Mouse (Mus musculus) midbrain, embryonic 11.5 days (tissue): ENCODE data around the gene C77080. TPM values are rescaled to one million over a fixed set of nuclear protein-coding genes. Genes with fewer than 3 reads are reported as not detected.

Experiments used
- ATAC-seq: fragments of 200-750 bp; cut with Nextera tagmentation; 2 replicates; pipeline ENCODE4 v1.8.0; 2017; ENCODE audit warnings: moderate TSS enrichment, moderate library complexity; ENCODE audit not compliant: low FRiP score
- DNase-seq: peaks from one replicate; pipeline ENCODE4 v3.0.0; 2015; ENCODE audit warnings: low spot score; ENCODE audit errors: missing footprints
- H3K27ac ChIP-seq: fragments of 300-500 bp; sonication (generic); 2 replicates; pipeline ENCODE4 v1.5.1; 2014; ENCODE audit warnings: low read depth, low read length
- H3K27me3 ChIP-seq: fragments of 300-500 bp; sonication (generic); 2 replicates; pipeline ENCODE4 v1.6.1; 2014; ENCODE audit warnings: mild to moderate bottlenecking, low read length, moderate library complexity, mixed read lengths; ENCODE audit not compliant: control insufficient read depth, insufficient read depth
- H3K36me3 ChIP-seq: fragments of 300-500 bp; sonication (generic); 2 replicates; pipeline ENCODE4 v1.6.1; 2014; ENCODE audit warnings: mild to moderate bottlenecking, low read length, moderate library complexity, mixed read lengths; ENCODE audit not compliant: control insufficient read depth, insufficient read depth
- H3K4me1 ChIP-seq: fragments of 300-500 bp; sonication (generic); 2 replicates; pipeline ENCODE4 v1.6.1; 2014; ENCODE audit warnings: low read length; ENCODE audit not compliant: control insufficient read depth, insufficient read depth
- H3K4me2 ChIP-seq: fragments of 300-500 bp; sonication (generic); 2 replicates; pipeline ENCODE4 v1.6.1; 2014; ENCODE audit warnings: mild to moderate bottlenecking, moderate library complexity
- H3K4me3 ChIP-seq: fragments of 300-500 bp; sonication (generic); 2 replicates; pipeline ENCODE4 v1.5.1; 2014; ENCODE audit warnings: low read depth, low read length
- H3K9ac ChIP-seq: fragments of 300-500 bp; sonication (generic); 2 replicates; pipeline ENCODE4 v1.6.1; 2014; ENCODE audit warnings: low read length
- H3K9me3 ChIP-seq: fragments of 300-500 bp; sonication (generic); 2 replicates; pipeline ENCODE4 v1.6.1; 2016; ENCODE audit warnings: low read length; ENCODE audit not compliant: control insufficient read depth
- WGBS: fragments of 180-500 bp; shearing (Covaris S2); extraction: QIAGEN DNeasy Blood & Tissue Kit; methylation state at CpG from one replicate; pipeline ENCODE4 v1.1.7; 2014; 5-methylcytosine and 5-hydroxymethylcytosine counted together
- polyA plus RNA-seq: library from polyadenylated mRNA; unstranded; fragments of >200 nt; fragmentation: Nextera tagmentation; extraction: Ambion mirVana; gene quantifications from 2 replicates; pipeline ENCODE4 v1.2.1, GENCODE M21; 2014

C77080 gene
- polyA plus RNA-seq, 1 experiment from 2014 or later = 3.7 TPM

DNA sequence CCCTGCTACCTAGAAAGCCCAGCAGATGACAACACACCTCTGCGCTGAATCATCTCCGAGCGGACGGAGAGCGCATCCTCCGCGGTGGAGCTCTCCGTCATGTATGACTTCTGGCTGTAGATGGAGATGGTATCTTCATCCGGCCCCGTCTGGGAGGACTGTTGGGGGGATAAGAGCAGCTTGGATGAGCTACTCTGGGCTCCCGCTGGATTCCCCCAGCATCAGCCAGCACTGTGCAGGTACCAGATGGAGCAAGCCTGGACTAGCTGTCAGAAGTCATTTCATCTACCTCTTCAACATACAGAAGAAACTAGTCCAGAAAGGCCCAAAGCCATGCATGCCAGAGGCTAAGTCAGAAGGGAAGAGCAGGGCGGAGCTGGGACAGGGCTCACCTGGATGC lies 35.9 kb downstream of the C77080 start:
- Histone ChIP-seq H3K4me3 (no peak overlapping the region), H3K4me2 (no peak overlapping the region), H3K27me3 (peaks cover 7% of the 10 kb centered on the region; the same call in 1 of the 2 replicates), H3K9ac (no peak overlapping the region), H3K4me1 (peaks cover 35% of the 10 kb centered on the region), H3K36me3 (no peaks in the 10 kb centered on the region), H3K9me3 (no peaks in the 10 kb centered on the region), H3K27ac (no peak overlapping the region)
- 95% methylated on average over 12 of the region's 12 CpGs for WGBS
- DNase-seq (no peak), ATAC-seq (no peak)

DNA sequence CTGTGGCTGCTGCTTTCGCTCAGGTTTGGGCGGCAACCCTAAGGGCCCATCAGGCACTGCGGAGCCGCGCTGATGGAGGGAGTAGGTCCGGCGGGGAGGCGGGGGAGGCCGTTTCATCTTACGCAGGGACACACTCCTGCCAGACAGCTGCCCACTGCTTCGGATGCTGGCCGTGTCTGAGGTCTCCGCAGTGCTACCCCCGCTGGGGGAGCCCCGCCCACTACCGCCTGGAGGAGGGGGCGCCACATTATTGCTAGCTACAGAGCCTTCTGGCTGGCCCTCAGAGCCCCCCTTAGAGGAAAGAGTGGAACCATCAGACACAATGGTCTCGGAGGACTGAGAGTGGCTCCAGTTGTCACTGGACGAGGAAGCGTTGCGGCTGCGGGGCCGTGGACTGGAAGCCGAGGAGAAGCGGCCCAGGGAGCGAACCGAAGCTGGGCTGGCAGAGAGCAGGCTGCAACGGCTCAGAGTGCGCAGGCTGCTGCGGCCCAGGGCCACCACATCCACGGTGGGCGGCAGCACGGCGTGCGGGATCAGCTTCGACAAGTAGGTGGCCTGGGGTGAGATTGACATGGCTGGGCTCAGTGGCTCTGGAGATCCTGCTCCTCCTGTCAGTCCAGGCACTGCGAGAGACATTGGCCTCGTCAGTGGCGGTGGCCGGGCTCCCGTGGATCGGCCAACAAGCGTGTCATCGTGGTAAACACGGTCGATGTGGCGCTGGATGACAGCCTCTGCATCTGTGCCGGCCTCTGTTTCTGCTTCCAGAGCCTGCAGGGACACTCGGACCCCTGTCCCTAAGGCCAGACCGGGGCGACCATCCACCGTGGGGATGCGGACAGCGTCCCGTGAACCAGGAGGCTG lies 37.6 kb downstream of the C77080 start:
- H3K36me3 ChIP-seq = peaks cover 6% of the 10 kb centered on the region
- peak overlapping the region; percentile 47 for H3K4me2 ChIP-seq
- no peaks in the 10 kb centered on the region for H3K9me3 ChIP-seq
- no peak overlapping the region for H3K27ac ChIP-seq
- ATAC-seq (peak; percentile 70), DNase-seq (peak; percentile 94)
- H3K4me1 ChIP-seq = peaks cover 35% of the 10 kb centered on the region
- H3K4me3 ChIP-seq = peak overlapping the region; percentile 9
- peaks cover 7% of the 10 kb centered on the region; the same call in 1 of the 2 replicates for H3K27me3 ChIP-seq
- peak overlapping the region; percentile 24 for H3K9ac ChIP-seq
- 22% methylated on average over 53 of the region's 55 CpGs for WGBS

DNA sequence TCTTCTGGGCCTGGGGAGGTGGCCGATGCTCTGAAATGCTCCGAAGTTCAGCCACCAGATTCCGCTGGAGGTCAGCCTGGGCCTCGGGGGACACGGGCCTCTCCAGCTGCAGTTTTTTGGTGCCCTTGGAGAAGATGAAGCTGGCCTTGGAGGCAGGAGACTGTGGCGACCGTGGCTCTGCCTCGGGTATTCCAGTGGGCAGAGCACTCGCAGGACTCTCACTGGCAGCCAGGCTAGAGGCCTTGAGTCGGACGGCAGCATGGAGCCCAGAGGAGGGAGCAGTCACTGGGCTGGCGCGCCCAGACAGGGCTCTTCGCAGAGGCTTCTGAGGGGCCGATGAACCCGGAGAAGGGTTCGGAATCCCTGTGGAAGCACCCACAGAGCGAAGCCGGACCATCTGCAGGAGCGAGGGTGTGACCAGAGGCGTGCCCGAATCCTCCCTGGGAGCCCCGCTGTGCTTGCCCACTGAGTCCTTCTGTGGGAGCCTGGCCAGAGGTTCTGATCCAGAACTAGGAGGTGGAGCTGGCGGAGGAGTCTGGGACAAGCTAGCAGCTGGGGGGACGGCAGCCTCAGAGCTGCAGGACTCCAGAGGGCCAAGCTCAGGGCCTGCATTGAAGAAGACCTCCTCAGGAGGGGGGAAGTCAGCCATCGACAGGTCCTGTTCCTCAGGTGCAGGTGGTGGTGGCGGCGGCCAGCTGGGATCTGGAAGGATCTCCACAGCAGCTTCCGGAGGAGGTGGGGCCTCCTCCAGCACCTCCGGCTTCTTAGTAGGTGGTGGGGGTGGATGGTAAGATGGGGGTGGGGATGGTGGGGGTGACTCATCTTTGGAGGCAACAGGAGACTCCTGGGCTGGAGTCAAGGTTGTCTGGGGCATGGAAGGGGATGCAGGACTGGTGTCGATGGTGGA lies 38.9 kb downstream of the C77080 start:
- Histone ChIP-seq H3K27ac (no peak overlapping the region), H3K9ac (no peak overlapping the region), H3K4me1 (peaks cover 27% of the 10 kb centered on the region), H3K36me3 (peaks cover 19% of the 10 kb centered on the region), H3K27me3 (peaks cover 7% of the 10 kb centered on the region; the same call in 1 of the 2 replicates), H3K4me2 (no peak overlapping the region), H3K9me3 (no peaks in the 10 kb centered on the region), H3K4me3 (no peak overlapping the region)
- DNase-seq (no peak), ATAC-seq (no peak)
- WGBS = 64% methylated on average over 31 of the region's 31 CpGs

DNA sequence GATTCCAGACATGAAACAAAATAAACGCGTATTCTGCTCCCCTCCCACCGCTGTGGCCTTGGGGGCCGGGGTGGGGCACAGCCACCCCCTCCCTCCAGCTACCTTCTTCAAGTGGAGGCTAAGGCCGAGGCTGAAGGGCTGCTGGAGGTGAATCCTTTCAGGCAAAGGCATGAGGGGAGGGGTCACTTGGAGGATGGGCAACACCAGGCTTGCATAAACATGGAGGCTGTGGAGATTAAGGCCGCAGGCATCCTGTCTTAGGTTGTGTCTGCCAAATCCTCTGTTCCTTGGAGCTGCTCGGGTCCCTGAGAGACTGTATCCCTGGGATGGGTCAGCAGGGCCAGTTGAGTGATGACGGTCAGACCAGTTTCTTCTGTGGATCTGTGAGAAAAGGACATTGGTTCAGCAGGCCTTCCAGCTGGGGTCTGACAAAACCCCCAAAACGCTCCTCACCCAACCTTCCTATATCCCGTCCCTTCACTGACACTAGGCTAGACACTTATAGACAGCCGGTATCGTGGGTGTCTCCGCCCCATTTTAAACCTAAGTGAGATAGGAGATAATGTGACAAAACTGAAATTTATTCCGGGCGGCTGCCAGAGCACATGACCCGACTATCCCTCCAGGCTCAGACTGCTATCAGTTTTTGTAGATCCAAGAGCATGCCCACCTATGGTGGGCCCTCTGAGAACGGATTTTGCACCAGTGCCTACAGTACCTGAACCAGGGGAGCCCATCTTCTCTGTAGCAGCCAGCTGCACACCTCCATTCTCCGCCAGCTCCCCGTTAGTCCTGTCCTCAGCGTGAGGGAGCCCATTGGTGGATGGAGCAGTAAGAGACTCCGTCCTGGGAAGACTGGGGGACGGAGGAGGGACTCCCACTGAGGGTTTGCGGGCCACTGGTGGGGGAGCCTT lies 39.9 kb downstream of the C77080 start:
- Histone ChIP-seq H3K36me3 (peaks cover 24% of the 10 kb centered on the region), H3K9ac (no peak overlapping the region), H3K4me3 (no peak overlapping the region), H3K4me2 (no peak overlapping the region), H3K27me3 (peaks cover 7% of the 10 kb centered on the region; the same call in 1 of the 2 replicates), H3K27ac (no peak overlapping the region), H3K4me1 (peaks cover 17% of the 10 kb centered on the region), H3K9me3 (no peaks in the 10 kb centered on the region)
- DNase-seq = no peak
- no peak for ATAC-seq
- 76% methylated on average over 23 of the region's 23 CpGs for WGBS

DNA sequence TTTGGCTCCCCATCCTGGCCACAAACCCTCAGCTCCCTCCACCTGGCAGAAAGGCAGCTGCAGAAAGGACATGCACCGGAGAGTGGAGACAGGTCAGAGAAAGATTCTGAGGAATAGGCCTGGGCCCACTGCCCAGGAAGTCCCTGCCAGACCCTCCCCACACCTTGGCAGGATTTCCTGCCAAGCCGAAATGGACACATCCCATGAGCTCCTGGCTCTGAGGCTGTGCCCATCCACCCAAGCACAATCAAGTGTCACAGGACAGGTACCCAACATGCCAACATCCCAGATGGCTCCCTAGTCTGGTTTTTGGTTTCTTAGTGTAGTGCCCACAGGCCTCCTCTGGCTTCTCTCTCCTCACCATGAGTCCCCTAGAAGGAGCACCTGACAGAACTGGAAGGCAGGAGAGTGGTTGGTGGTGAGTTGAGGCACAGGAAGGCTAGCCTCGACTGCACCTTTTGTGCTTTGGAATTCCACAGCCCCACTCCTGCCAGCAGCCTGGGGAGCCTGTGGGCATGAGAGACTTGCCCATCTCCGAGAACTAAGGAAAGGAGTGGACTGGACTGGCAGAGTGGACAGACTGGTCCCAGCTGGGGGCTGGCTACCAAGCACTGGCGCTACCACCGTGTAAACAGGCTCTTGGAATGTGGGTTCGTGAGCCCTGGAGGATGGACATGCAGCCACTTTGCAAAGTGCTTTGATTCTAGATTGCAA lies 40.7 kb downstream of the C77080 start:
- Histone ChIP-seq H3K27me3 (peaks cover 7% of the 10 kb centered on the region; the same call in 1 of the 2 replicates), H3K36me3 (peaks cover 27% of the 10 kb centered on the region), H3K9ac (no peak overlapping the region), H3K27ac (no peak overlapping the region), H3K4me3 (no peak overlapping the region), H3K4me2 (no peak overlapping the region), H3K4me1 (peaks cover 13% of the 10 kb centered on the region), H3K9me3 (no peaks in the 10 kb centered on the region)
- ATAC-seq (no peak), DNase-seq (no peak)
- WGBS = 73% methylated on average over 7 of the region's 7 CpGs

DNA sequence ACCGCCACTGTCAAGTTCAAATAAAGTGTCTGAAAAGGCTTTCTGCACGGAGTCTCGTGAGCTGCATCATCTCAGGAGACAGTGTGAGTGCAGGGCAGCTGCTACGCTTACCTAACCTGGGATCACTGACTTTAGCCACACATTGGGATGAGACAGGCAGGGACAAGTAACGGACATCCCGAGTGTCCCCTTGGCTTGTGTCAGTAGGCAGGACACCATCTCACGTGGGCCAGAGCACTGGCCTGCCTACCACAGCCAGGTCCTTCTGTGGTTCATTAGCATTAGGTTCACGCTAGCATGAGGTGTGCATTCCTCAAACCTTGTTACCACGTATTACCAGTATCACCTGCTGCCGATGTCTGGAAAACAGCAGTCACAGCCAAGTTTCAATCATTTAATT lies 42.0 kb downstream of the C77080 start:
- peaks cover 33% of the 10 kb centered on the region for H3K36me3 ChIP-seq

DNA sequence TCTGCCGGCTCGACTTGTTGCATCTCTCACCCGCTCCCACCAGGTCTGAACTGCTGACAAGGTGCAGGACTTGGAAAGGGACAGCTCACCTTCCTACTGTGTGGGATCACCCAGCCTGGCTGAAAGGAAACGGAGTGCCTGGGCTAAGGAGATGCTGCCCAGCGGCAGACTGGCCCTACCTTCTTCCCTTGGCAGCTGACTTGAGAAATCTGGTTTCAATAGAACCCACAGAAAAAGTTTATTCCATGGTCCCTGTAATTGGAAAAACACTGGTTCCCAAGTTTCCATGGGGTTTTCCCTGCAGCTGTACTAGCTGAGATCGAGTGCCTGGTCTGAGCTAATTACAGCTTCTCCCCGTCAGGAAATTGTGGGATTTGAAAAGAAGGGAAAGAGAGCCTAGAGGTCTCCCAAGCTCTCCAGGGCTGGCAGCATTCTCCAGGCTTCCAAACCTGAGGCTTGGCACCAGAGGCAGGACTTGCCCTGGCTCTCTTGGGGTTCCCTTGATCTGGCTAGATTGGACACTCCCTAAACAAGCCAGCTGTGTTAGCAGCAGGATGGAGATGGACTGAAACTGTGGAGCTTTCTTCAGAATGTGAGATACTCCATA lies 42.5 kb downstream of the C77080 start:
- H3K36me3 ChIP-seq = peaks cover 37% of the 10 kb centered on the region
- H3K4me1 ChIP-seq = peaks cover 7% of the 10 kb centered on the region
- no peak overlapping the region for H3K27ac ChIP-seq
- no peak for DNase-seq
- ATAC-seq = no peak
- no peaks in the 10 kb centered on the region for H3K9me3 ChIP-seq
- no peak overlapping the region for H3K9ac ChIP-seq
- peaks cover 7% of the 10 kb centered on the region; the same call in 1 of the 2 replicates for H3K27me3 ChIP-seq
- no peak overlapping the region for H3K4me3 ChIP-seq
- H3K4me2 ChIP-seq = no peak overlapping the region
- WGBS = 83% methylated on average over 7 of the region's 7 CpGs

More for the DNA sequence above, 42.0 kb downstream of the C77080 start:
- no peak for DNase-seq
- Histone ChIP-seq H3K27ac (no peak overlapping the region), H3K9me3 (no peaks in the 10 kb centered on the region), H3K4me1 (peaks cover 12% of the 10 kb centered on the region), H3K9ac (no peak overlapping the region), H3K27me3 (peaks cover 7% of the 10 kb centered on the region; the same call in 1 of the 2 replicates), H3K4me3 (no peak overlapping the region), H3K4me2 (no peak overlapping the region)
- 91% methylated on average over 10 of the region's 10 CpGs for WGBS
- no peak for ATAC-seq
